Mouse (Mus musculus) embryo, embryonic 10.5 days (tissue): ENCODE data around the gene Cpne8.

Experiments used
- DNase-seq: peaks from one replicate; pipeline ENCODE4 v3.0.0-alpha.2; 2015; ENCODE audit warnings: low spot score

Cpne8 gene

GRCm38 (mm10) chr15:90463281-90463680 is 216.0 kb downstream of the Cpne8 start:
- DNase-seq, result no peak

- DNase-seq, result no peak
These were observed 233.2 kb downstream of the Cpne8 start for GRCm38 (mm10) chr15:90446076-90446475.
